Mouse (Mus musculus) MEL (cell line): ENCODE measurements around the gene Lin52.

Experiments used
- CTCF ChIP-seq, 3 experiments: IDR thresholded peaks in 2 of 3; conservative IDR thresholded peaks in 1 of 3; 2 replicates each; pipeline ENCODE4 v1.5.1; 2011 to 2012; ENCODE audit warnings: low read length in 3 of 3, low read depth in 2 of 3, mild to moderate bottlenecking in 2 of 3, improper control_type of control experiment in 1 of 3, inconsistent platforms in 1 of 3, mixed read lengths in 1 of 3, moderate library complexity in 1 of 3; ENCODE audit not compliant: control insufficient read depth in 1 of 3, insufficient read depth in 1 of 3, poor library complexity in 1 of 3, severe bottlenecking in 1 of 3
- KAT2A ChIP-seq: conservative IDR thresholded peaks from 2 replicates; pipeline ENCODE4 v1.6.1; 2012; ENCODE audit warnings: low read depth, low read length, improper control_type of control experiment, inconsistent platforms
- POLR2AphosphoS5 ChIP-seq: IDR thresholded peaks from 2 replicates; pipeline ENCODE4 v1.6.1; 2012; ENCODE audit warnings: low read depth, borderline replicate concordance, mild to moderate bottlenecking, inconsistent platforms, low read length, moderate library complexity, mixed read lengths
- ZC3H11A ChIP-seq: IDR thresholded peaks from 2 replicates; pipeline ENCODE4 v1.6.1; 2012; ENCODE audit warnings: low read depth, mild to moderate bottlenecking, inconsistent platforms, low read length, improper control_type of control experiment
- ZNF384 ChIP-seq: IDR thresholded peaks from 2 replicates; pipeline ENCODE4 v1.6.1; 2012; ENCODE audit warnings: low read depth, mild to moderate bottlenecking, inconsistent platforms, low read length, improper control_type of control experiment

GRCm38 (mm10) chr12:84562558-84562957, 111.3 kb downstream of the Lin52 start:
- peak; percentile 47 to 63 (median 55) for TF ChIP-seq CTCF (IDR thresholded peaks at IDR 0.05 in 2 of 3, conservative IDR thresholded peaks at IDR 0.05 in 1 of 3; ENCODE audit: control insufficient read depth in 1 of 3, insufficient read depth in 1 of 3, low read depth in 2 of 3, low read length in 3 of 3, poor library complexity in 1 of 3, severe bottlenecking in 1 of 3)
- no peak for TF ChIP-seq ZNF384
- no peak for TF ChIP-seq POLR2AphosphoS5
- no peak for TF ChIP-seq ZC3H11A
- no peak for TF ChIP-seq KAT2A
